Mouse (Mus musculus): ENCODE results near the gene Serpinh1.

Serpinh1 gene

DNA sequence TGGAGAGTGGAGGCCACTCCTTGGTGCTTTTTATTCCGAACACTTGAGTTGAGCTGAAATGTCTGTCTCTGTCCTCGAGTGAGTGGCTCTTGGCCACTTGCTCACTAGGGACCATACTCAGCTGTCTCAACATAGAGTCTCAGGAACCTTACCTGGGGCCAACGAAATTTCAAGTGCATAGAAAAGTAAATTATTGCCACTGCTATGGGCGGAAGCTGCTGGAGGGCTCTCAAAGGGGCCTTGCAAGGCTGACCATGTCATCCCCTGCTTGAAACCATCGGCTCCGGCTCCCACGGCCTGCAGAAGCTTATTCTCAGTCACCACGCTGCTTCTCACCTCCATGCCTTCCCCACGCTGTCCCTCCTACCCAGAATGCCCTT, 29.7 kb downstream of the Serpinh1 start:
- no peak for DNase-seq

DNA sequence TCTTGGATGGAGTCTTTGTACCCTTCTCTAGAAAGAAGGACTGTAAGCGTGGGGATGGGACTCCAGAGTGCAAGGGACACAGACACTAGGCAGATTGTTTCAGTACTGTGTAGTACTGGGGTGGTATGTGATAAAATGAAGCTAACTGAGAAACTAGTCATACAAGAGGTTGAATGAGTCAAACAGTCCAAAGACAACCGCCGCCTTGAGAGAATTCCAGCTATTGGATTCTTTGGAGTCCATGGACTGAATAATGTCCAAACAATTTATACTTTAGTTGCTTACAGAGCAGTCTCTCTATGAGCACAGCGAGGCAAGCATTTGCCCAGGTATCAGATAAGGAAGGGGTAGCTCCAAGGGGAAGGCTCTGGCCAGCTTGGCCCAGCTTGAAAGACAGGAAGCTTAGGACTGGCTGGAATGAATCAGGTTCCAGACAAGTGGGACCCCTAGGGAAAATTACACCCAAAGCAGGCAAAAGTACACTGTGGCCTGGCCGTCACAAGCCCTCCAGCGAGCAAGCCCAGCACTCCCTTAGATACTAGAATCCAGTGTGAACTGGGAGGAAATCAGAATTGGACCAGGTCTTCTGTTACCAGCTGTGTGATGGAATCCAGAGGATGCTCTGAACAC, 30.2 kb downstream of the Serpinh1 start:
- DNase-seq, result no peak

DNA sequence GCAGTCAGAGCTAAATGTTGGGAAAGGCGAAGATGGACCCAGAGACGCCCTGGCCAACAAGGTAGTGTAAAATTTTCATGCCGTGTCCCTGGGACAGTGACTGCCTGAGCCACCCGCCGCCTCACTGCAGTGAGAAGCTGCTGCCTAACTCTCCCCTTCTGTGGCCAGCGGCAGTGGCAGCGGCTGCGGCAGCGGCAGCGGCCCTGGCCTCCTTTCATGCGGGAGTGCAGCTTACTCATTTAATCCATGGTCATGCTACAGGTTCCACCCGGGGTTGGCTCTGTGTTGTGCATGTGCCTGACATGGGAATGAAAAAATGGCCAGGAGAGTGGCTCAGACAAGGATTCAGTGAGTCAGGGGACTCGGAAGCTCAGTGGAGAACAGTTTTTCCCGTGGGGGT, 32.5 kb downstream of the Serpinh1 start:
- no peak for DNase-seq

DNA sequence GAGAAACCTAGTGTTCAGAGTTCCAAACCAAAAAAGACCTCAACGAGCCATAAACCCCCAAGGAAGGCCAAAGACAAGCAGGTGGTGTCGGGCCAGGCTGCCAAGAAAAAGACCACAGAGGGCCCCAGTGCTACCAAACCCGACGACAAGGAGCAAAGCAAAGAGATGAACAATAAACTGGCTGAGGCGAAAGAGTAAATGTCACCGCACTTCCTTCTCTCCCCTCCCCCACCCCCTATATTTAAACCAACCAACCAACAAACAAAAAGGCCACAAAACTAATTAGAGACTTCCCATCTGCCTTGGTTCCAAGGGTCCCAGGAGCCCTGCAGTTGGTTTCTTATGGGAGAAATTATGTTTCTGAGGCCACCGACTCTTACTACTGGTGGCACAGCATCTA, 35.6 kb downstream of the Serpinh1 start:
- DNase-seq, result no peak

DNA sequence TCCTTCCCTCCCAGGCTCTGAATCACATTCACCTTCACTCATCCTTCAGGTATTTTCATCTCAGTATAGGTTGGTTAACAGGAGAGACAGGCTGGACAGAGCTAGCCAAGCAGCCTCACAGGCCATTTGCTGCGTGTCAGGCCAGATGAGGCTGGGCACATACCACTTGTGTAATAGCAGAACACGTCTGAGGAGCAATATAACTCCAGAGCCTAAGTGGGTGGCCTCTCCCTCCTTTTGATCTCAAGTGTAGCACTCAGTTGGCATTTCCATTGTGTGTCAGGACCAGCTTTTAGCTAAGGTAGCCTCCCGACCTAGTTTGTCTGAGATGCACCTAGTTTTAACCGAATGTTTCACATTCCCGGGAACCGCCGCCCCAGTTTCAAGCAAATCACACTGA, 36.8 kb downstream of the Serpinh1 start:
- no peak for DNase-seq

DNA sequence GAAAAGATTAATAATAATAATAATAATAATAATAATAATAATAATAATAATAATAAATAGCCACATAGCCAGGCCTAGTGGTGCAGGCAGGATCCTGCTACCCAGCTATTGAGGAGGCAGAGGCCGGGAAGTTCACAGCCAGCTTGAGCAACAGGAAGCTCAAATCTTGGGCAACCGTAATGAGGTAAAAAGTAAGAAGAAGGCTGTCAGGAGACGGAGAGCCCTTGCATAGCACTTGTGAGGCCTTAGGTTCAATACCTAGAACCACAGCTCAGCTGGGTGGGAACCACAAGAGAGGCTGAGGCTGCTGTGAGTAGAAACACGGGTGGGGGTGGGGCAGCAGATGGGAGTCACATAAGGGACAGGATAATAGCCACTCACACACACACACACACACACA, 38.5 kb downstream of the Serpinh1 start:
- DNase-seq, result no peak

DNA sequence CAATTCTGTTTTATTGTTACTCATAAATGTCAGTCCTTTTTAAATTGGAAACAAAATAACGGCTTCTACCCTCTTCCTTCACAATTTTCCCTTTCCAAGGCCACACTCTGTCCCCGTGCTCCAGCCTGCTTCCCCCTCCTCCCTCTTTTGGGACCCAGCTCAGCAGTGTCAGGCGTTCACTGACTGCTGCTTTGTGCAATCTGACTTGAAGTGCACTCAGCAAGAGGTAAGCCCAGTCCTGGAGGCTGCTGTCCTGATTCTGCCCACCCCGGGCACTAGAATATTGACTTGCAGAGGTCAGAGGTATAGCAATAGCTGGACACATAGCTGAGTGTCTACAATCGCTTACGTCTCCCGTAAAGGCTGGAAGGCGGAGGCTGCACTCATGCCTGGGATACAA, 39.8 kb downstream of the Serpinh1 start:
- no peak for DNase-seq

DNA sequence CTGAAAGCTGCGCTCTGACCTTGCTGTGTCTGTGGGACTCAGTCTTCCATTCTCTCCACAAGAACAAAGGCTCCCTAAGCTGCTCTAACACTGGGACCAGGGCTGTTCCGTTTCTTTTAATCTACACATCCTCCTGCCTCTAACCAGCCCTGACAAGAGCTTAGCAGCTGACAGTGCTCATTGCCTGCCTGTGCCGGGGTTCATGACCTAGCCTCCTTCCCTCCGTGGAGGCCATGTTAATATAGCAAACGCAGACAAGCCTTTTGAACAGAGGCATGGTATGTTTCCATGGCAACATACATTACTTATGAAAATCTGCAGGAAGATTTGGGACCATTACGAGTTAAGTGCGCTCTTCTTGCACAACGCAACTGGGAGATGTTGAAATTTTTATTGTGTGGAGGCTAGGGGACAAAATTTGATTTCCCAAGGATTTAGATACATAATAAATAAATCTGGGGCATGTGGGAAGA, 40.3 kb downstream of the Serpinh1 start:
- no peak for DNase-seq

DNA sequence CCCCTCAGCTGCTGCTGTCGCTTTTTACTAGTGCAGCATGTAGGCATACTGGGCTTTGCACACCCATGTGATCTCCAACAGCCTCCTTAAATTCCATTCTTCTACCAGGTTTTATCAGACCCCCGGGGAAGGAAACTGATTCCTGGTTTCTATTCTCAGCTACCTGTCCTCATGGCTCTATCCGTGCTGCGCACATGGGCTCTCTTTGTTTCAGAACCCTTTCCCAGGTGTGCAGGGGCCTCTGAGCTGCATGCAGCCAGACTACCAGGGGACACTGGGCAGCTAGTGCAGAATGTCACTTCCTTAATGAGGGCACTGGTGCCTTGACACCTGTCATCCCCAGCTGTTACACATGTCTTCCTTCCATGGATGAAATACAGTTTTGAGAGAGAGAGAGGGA, 41.0 kb downstream of the Serpinh1 start:
- no peak for DNase-seq

DNA sequence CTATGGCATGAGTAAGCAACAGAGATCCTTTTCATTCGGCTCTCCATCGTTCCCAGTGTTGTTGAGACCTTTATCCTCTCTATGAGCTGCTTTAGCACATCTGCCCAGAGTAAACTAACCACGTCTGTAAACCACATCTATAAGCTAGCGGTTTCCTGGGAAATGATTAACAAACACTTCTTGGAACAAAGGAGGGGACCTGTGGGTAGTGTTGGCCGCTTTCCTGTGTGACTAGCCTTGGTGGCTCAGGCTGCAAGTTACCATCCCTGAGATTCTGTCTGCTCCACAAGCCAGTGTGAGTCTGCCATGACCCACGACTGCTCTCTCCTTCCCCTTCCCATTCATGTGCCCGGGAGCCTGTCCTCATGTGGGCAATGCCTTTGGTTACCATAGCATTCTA, 41.6 kb downstream of the Serpinh1 start:
- no peak for DNase-seq

DNA sequence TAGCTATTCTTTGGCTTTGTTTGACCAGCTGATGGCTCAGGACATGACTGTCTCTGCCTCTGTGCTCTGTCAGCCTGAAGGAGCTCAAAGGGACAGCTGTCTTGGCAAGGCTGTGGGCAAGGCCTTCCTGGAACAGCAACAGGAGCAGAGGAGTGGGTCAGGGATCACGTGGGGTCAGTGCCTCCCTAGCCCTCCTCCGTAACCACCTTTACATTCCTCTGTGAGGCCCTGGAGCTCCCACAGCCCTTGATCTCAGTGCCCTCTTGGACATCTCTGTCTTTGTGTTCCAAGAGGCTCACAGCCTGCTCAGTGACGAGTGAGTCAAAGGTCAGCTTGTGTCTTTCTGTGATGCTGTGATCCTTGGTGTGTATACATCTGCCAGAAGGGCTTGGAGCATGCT, 46.4 kb downstream of the Serpinh1 start:
- no peak for DNase-seq

DNA sequence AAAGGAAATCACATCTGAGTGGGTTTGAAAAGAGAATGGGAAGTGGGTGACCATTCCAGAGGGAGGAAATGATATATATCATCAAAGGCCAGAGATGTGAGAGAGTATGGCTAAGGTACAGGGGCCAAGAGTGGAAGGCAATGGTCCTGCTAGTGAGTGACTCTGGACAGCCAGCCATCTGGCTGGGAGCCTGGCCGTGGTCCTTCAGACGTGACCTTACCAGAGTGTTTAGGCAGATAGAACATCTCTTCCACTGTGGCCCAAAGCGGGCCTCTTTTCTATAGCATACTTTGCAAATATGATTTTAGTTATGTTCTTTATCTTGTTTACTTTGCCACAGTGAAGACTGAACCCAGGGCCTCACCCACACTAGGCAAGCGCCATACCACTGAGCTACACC, 47.4 kb downstream of the Serpinh1 start:
- no peak for DNase-seq

DNA sequence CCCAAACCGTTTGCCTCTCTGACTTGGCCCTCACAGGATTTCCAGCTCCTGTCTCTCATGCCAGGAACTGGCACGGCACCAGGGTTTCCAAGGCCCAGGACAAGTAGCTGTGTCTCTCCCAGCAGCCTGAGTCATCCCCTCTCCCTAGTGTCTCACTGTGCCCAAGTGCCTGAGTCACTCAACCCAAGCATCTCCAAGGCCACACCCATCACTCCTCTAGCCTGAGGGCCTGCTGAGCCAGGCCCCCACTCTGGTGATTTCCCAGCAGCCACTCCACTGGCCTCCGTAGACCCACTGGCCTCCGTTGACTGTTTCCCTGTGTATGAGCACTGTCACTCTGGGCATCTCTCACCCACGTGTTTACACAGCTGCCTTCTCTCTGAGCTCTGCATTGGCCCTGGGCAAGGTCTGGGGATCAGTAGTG, 48.1 kb downstream of the Serpinh1 start:
- peak; percentile 41 for DNase-seq

DNA sequence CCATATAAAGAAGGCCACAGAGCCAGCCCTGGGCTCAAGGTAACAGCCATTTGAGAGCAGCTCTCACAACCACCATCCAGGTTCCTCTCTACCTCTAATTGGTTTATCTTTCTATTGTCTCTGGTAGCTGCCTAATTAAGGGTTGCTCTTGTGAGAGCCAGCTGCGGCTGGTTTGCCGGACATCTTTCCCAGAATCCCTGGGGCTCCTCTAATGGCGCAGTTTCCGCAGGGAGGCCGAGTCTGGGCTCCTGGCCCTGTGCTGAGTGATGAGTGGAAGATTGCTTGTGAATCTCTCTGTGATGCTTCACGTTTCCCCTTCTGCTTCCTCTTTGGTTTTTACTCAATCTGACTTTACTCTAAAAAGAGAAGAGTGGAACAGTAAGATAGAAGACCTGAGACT, 49.0 kb downstream of the Serpinh1 start:
- DNase-seq, result no peak

DNA sequence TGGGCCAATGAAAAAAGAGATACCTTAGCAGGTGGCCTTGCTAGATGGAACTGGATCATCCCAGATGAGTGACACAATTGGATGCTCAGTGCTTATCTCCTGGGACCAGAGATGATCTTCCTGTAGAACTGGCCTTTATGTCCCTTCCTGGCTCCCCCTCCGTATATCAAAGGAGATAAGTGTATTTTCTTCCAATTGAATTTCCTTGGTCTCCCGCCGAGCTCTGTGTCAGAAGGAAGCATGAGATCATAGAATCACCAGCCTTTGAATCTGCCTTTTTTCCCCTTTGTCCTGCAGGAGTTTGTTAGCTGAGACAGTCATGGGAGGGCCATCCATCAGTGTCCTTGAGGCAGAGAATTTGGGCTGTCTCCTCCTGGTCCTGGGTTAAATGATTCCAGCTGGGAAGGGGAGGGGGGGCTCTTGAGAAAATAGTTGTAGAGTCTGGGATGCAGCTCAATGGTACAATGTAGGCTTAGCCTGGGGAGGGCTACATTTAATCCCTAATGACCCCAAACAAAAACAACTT, 52.3 kb downstream of the Serpinh1 start:
- no peak for DNase-seq
